Mouse (Mus musculus): ENCODE measurements around the gene Gramd1b. TPM values are rescaled to one million over a fixed set of nuclear protein-coding genes. Genes with fewer than 3 reads are reported as not detected.

Gramd1b gene
- polyA plus RNA-seq, 1 experiment: 41.2 TPM

DNA sequence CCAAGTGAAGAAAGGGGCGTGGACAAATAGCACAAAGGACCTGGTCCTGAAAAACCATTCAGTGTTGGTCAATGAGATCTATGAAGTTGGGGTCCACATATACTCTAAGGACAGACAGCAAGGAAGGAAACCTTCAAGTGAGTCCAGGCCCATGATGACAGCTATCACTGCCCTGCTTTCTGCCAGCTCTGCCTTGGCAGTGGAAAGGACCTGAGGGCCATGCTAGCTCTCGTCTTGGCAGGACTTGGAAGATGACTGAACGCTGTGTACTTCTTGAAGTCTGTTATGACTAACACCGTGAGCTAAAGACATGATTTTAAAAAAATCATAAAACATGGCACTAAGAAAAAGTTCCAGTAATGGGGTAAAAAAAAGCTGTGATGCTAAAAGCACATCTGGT, 213.4 kb downstream of the Gramd1b start:
- TF ChIP-seq CTCF (IDR thresholded peaks at IDR 0.05; ENCODE audit: borderline replicate concordance, extremely low read depth, insufficient read depth, insufficient read length) (no peak), POLR2A (IDR thresholded peaks at IDR 0.05; ENCODE audit: borderline replicate concordance, extremely low read depth, insufficient read depth, insufficient read length, poor library complexity, severe bottlenecking) (no peak)
- DNase-seq (ENCODE audit: low read depth): no peak

DNA sequence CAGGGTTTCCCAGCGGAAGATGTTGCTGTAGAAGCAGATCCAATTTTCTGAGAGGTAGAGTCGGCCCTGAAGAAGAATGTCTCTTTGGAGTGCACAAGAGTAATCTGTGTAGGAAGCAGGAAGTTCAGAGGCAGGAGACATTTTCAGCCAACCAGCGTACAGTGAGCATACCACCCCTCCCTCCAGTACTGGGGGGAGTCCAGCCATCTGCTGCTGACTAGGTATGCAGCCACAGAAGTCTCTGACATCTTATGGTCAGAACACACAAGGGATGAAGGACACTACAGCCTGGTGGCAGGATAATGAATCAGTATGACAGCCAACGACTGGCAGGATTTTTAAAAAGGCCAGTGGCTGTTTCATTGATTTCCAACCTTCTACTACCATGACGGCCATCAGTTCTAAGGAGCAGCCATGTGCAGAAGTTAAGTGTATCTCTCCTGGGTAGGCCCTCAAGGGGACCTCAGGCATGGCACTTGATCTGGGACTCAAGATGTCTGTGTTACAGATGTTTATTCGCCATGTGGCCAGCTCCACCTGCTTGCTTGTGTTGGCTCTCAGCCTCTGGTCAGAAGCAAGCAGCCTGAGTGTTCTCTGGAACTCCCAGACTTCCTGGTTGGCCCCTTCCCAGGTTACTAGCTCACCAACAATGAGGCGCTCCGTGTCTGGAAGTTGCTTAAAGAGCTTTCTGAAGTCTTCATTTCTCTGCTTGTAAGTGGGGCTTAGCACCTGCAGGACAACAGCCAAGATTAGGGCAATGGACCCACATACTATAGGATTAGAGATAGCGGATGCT, 214.1 kb downstream of the Gramd1b start:
- TF ChIP-seq CTCF (IDR thresholded peaks at IDR 0.05; ENCODE audit: borderline replicate concordance, extremely low read depth, insufficient read depth, insufficient read length): no peak
- no peak for TF ChIP-seq POLR2A (IDR thresholded peaks at IDR 0.05; ENCODE audit: borderline replicate concordance, extremely low read depth, insufficient read depth, insufficient read length, poor library complexity, severe bottlenecking)
- DNase-seq (ENCODE audit: low read depth): no peak

- DNase-seq (ENCODE audit: low read depth): no peak
- TF ChIP-seq POLR2A (IDR thresholded peaks at IDR 0.05; ENCODE audit: borderline replicate concordance, extremely low read depth, insufficient read depth, insufficient read length, poor library complexity, severe bottlenecking) (no peak), CTCF (IDR thresholded peaks at IDR 0.05; ENCODE audit: borderline replicate concordance, extremely low read depth, insufficient read depth, insufficient read length) (no peak)
These were observed 219.4 kb downstream of the Gramd1b start for GRCm38 (mm10) chr9:40311813-40312212.

GRCm38 (mm10) chr9:40309876-40310275, 221.3 kb downstream of the Gramd1b start:
- no peak for DNase-seq (ENCODE audit: low read depth)
- no peak for TF ChIP-seq CTCF (IDR thresholded peaks at IDR 0.05; ENCODE audit: borderline replicate concordance, extremely low read depth, insufficient read depth, insufficient read length)
- no peak for TF ChIP-seq POLR2A (IDR thresholded peaks at IDR 0.05; ENCODE audit: borderline replicate concordance, extremely low read depth, insufficient read depth, insufficient read length, poor library complexity, severe bottlenecking)

DNA sequence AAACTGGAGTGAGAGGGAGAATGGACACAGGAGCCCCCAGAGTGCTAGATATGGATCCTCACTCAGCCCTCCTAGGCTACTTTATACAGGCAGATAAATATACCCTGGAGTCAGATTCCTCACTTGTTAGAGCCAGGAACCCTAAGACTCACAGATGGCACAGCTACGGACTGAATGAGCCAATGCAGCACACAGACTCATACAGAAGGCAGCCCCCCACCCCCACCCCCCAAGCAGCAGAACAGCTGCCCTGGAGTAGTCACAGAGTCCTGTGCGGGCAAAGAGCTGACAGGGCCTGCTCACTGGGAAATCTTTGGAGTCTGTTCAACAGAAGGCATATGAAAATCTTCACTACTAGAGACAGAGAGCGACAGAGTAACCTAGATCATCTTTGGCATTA, 223.9 kb downstream of the Gramd1b start:
- DNase-seq (ENCODE audit: low read depth): peak; percentile 53
- TF ChIP-seq POLR2A (IDR thresholded peaks at IDR 0.05; ENCODE audit: borderline replicate concordance, extremely low read depth, insufficient read depth, insufficient read length, poor library complexity, severe bottlenecking): no peak

GRCm38 (mm10) chr9:40304243-40304642, 226.9 kb downstream of the Gramd1b start:
- DNase-seq (ENCODE audit: low read depth): no peak
- no peak for TF ChIP-seq CTCF (IDR thresholded peaks at IDR 0.05; ENCODE audit: borderline replicate concordance, extremely low read depth, insufficient read depth, insufficient read length)
- no peak for TF ChIP-seq POLR2A (IDR thresholded peaks at IDR 0.05; ENCODE audit: borderline replicate concordance, extremely low read depth, insufficient read depth, insufficient read length, poor library complexity, severe bottlenecking)

DNA sequence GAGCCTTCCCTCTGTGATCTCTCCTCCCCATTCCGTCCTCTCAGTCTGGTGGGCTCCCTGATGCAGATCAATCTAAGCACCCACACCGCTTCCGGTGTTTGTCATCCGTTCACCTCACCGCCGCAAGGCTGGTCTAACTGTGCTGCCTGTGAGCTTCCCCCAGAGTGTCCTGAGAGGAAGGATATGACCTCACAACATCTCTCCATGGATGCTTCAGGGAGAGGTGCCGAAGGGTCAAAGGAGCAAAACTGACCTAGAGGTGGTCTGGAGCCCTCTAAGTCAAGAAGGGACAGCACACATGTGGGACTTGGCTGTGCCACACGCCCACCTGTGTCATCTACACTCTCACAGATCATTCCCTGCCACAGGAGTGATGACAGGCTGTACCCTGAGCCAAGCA, 228.8 kb downstream of the Gramd1b start:
- TF ChIP-seq CTCF (IDR thresholded peaks at IDR 0.05; ENCODE audit: borderline replicate concordance, extremely low read depth, insufficient read depth, insufficient read length) (no peak), POLR2A (IDR thresholded peaks at IDR 0.05; ENCODE audit: borderline replicate concordance, extremely low read depth, insufficient read depth, insufficient read length, poor library complexity, severe bottlenecking) (no peak)
- no peak for DNase-seq (ENCODE audit: low read depth)

DNA sequence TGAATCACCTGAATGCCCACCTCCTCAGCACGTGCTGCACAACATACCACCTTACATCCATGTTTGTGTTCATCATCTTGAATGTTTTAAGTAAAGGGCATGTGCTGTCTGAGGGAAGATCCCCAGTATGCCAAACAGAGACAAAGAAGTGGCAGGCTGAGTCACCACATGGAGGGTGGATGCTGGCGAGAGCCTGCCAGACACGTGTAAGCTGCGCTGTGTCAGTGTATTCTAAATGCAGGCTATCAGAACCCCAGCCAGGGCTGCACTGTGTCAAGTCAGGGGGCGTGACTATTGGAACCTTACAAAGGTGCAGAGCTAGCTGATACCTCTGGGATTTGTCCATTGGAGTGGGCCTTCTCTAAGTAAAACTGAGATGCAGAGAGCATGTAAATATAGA, 229.7 kb downstream of the Gramd1b start:
- no peak for DNase-seq (ENCODE audit: low read depth)
- no peak for TF ChIP-seq POLR2A (IDR thresholded peaks at IDR 0.05; ENCODE audit: borderline replicate concordance, extremely low read depth, insufficient read depth, insufficient read length, poor library complexity, severe bottlenecking)
- no peak for TF ChIP-seq CTCF (IDR thresholded peaks at IDR 0.05; ENCODE audit: borderline replicate concordance, extremely low read depth, insufficient read depth, insufficient read length)

GRCm38 (mm10) chr9:40300018-40300989, 230.9 kb downstream of the Gramd1b start:
- no peak for DNase-seq (ENCODE audit: low read depth)
- TF ChIP-seq CTCF (IDR thresholded peaks at IDR 0.05; ENCODE audit: borderline replicate concordance, extremely low read depth, insufficient read depth, insufficient read length): no peak
- TF ChIP-seq POLR2A (IDR thresholded peaks at IDR 0.05; ENCODE audit: borderline replicate concordance, extremely low read depth, insufficient read depth, insufficient read length, poor library complexity, severe bottlenecking): no peak

GRCm38 (mm10) chr9:40299323-40299722, 231.9 kb downstream of the Gramd1b start:
- TF ChIP-seq POLR2A (IDR thresholded peaks at IDR 0.05; ENCODE audit: borderline replicate concordance, extremely low read depth, insufficient read depth, insufficient read length, poor library complexity, severe bottlenecking) (no peak), CTCF (IDR thresholded peaks at IDR 0.05; ENCODE audit: borderline replicate concordance, extremely low read depth, insufficient read depth, insufficient read length) (no peak)
- DNase-seq (ENCODE audit: low read depth): no peak

- no peak for DNase-seq (ENCODE audit: low read depth)
- TF ChIP-seq CTCF (IDR thresholded peaks at IDR 0.05; ENCODE audit: borderline replicate concordance, extremely low read depth, insufficient read depth, insufficient read length) (no peak), POLR2A (IDR thresholded peaks at IDR 0.05; ENCODE audit: borderline replicate concordance, extremely low read depth, insufficient read depth, insufficient read length, poor library complexity, severe bottlenecking) (no peak)
These were observed 233.2 kb downstream of the Gramd1b start for GRCm38 (mm10) chr9:40297969-40298368.

All from brain, embryonic 14.5 days (tissue).